Mouse (Mus musculus) stomach, postnatal 0 days (tissue): ENCODE results near the gene Cdh26. TPM values are rescaled to one million over a fixed set of nuclear protein-coding genes. Genes with fewer than 3 reads are reported as not detected.

Source experiments
- ATAC-seq: fragments of 200-750 bp; cut with Nextera tagmentation; 2 replicates; pipeline ENCODE4 v1.8.0; 2017; ENCODE audit not compliant: low FRiP score, low TSS enrichment
- DNase-seq: peaks from one replicate; pipeline ENCODE4 v3.0.0-alpha.2; 2016; ENCODE audit warnings: low spot score
- H3K27ac ChIP-seq: fragments of 300-500 bp; sonication (generic); replicated peaks from 2 replicates; pipeline ENCODE4 v1.5.1; 2014; ENCODE audit warnings: mild to moderate bottlenecking, control low read depth
- H3K27me3 ChIP-seq: fragments of 300-500 bp; sonication (generic); 2 replicates; pipeline ENCODE4 v1.6.1; 2014; ENCODE audit warnings: low read length; ENCODE audit not compliant: control insufficient read depth, insufficient read depth
- H3K36me3 ChIP-seq: fragments of 300-500 bp; sonication (generic); 2 replicates; pipeline ENCODE4 v1.6.1; 2014; ENCODE audit warnings: low read length, mixed read lengths; ENCODE audit not compliant: control insufficient read depth, insufficient read depth
- H3K4me1 ChIP-seq: fragments of 300-500 bp; sonication (generic); replicated peaks from 2 replicates; pipeline ENCODE4 v1.6.1; 2014; ENCODE audit warnings: antibody characterized with exemption; ENCODE audit not compliant: control insufficient read depth, insufficient read depth
- H3K4me2 ChIP-seq: fragments of 300-500 bp; sonication (generic); replicated peaks from 2 replicates; pipeline ENCODE4 v1.6.1; 2014; ENCODE audit warnings: low read depth, mild to moderate bottlenecking, control low read depth, moderate library complexity
- H3K4me3 ChIP-seq: fragments of 300-500 bp; sonication (generic); 2 replicates; pipeline ENCODE4 v1.5.1; 2014; ENCODE audit warnings: low read depth, low read length, control low read depth
- H3K9ac ChIP-seq: fragments of 300-500 bp; sonication (generic); 2 replicates; pipeline ENCODE4 v1.6.1; 2014; ENCODE audit warnings: mild to moderate bottlenecking, low read length, control low read depth, mixed read lengths
- H3K9me3 ChIP-seq: fragments of 300-500 bp; sonication (generic); 2 replicates; pipeline ENCODE4 v1.6.1; 2016; ENCODE audit warnings: low read length; ENCODE audit not compliant: control insufficient read depth
- CTCF ChIP-seq: IDR thresholded peaks from 2 replicates; pipeline ENCODE4 v1.5.1; 2016; ENCODE audit warnings: antibody characterized with exemption, low read depth, mild to moderate bottlenecking, moderate library complexity
- EP300 ChIP-seq: optimal IDR thresholded peaks from 2 replicates; pipeline ENCODE3; 2016; ENCODE audit warnings: antibody characterized with exemption
- WGBS: fragments of 180-500 bp; shearing (Covaris S2); extraction: QIAGEN DNeasy Blood & Tissue Kit; methylation state at CpG from one replicate; pipeline ENCODE4 v1.1.7; 2014; 5-methylcytosine and 5-hydroxymethylcytosine counted together
- polyA plus RNA-seq: library from polyadenylated mRNA; unstranded; fragments of >200 nt; fragmentation: Nextera tagmentation; extraction: Ambion mirVana; gene quantifications from 2 replicates; pipeline ENCODE4 v1.2.1, GENCODE M21; 2015

The Cdh26 gene
- polyA plus RNA-seq, 1 experiment from 2014 or later = 0.39 TPM

DNA sequence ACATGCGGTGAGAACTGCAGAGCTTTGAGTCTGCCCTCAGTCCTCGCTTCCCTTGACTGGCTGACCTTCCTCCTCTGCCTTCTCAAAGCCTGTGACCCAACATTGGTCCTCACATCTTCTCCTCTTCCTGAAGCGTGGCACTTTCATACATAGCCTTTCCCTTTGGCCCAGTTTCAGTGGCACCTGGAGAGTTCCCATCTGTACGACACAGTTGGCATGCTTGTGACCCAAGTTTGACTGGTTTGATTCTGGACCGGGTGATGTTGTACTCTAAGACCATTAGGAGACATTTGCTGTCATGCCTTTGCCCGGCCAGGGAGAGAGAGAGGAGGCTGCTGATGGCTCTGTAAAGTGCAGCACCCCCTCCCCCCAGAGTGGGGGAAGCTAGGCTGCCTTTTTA lies 96.4 kb downstream of the Cdh26 start:
- Histone ChIP-seq H3K4me1 (no peaks in the 10 kb centered on the region), H3K27me3 (no peaks in the 10 kb centered on the region), H3K4me3 (no peak overlapping the region), H3K4me2 (no peak overlapping the region), H3K36me3 (no peaks in the 10 kb centered on the region), H3K9ac (no peak overlapping the region), H3K9me3 (no peaks in the 10 kb centered on the region), H3K27ac (no peak overlapping the region)
- no peak for DNase-seq
- TF ChIP-seq EP300 (no peak), CTCF (no peak)
- WGBS = 73% methylated on average over 6 of the region's 6 CpGs
- no peak for ATAC-seq

DNA sequence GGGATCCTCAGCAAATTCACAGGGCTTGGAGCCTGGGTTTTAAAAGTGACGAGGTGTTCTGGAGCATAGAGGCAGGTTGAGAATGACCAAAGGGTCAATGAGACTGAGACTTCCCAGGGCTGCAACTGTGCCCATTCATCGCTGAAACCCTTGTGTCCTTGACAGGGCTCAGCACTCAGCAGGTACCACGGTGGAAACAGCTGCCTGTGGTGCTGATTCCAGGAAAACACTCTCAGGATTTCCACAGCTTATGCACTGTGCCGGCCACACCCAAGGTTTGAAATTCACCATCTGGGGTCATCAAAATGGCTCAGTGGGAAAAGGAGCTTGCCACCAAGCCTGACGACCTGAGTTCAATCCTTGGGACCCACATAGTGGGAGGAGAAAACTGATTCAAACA lies 100.9 kb downstream of the Cdh26 start:
- WGBS = 60% methylated on average over 5 of the region's 5 CpGs
- H3K9ac ChIP-seq = no peak overlapping the region
- H3K4me3 ChIP-seq = no peak overlapping the region
- no peaks in the 10 kb centered on the region for H3K9me3 ChIP-seq
- no peaks in the 10 kb centered on the region for H3K4me1 ChIP-seq
- H3K27me3 ChIP-seq = no peaks in the 10 kb centered on the region
- ATAC-seq = no peak
- DNase-seq = no peak
- no peaks in the 10 kb centered on the region for H3K36me3 ChIP-seq
- no peak overlapping the region for H3K27ac ChIP-seq
- TF ChIP-seq EP300 (no peak), CTCF (no peak)
- no peak overlapping the region for H3K4me2 ChIP-seq

DNA sequence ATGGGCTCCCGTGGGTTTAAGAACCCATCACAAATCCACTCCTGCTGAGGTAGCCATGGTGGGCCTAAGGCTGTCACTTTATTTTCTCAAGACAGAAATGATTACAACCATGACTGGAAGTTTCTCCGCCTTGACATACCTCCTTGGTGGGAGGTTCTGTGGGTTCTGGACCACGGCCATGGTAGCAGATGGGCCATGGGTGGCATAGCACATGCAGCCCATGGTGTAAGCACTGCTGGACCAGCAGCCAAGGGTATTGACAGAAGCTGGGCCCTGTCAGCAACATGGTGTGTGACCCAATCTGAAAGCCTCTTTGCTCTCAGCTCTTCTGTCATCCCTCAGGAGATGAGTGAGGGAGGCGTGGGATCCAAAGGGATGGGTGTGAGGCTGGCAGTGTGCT lies 106.2 kb downstream of the Cdh26 start:
- 81% methylated on average over 4 of the region's 4 CpGs for WGBS
- ATAC-seq = no peak
- H3K4me1 ChIP-seq = no peaks in the 10 kb centered on the region

More for the DNA sequence above, 106.2 kb downstream of the Cdh26 start:
- no peak overlapping the region for H3K9ac ChIP-seq
- H3K27ac ChIP-seq = no peak overlapping the region
- no peak for DNase-seq
- TF ChIP-seq EP300 (no peak), CTCF (no peak)
- H3K4me3 ChIP-seq = no peak overlapping the region
- no peaks in the 10 kb centered on the region for H3K36me3 ChIP-seq
- no peaks in the 10 kb centered on the region for H3K27me3 ChIP-seq
- no peaks in the 10 kb centered on the region for H3K9me3 ChIP-seq
- no peak overlapping the region for H3K4me2 ChIP-seq

Other genes starting within 250 kb of the Cdh26 start
- gene Sycp2, start 22.8 kb upstream of the Cdh26 start, polyA plus RNA-seq = 0.02 TPM in 1 of 2 replicates, not detected in the other
- gene Ppp1r3d, start 16.1 kb upstream of the Cdh26 start, polyA plus RNA-seq = 2.8 and 3.3 TPM in 2 replicates
- 2.9 and 3.6 TPM in 2 replicates for gene Fam217b, start 16.0 kb upstream of the Cdh26 start, polyA plus RNA-seq